Mouse (Mus musculus) stomach, embryonic 16.5 days (tissue): ENCODE data around the gene Mrpl1. TPM values are rescaled to one million over a fixed set of nuclear protein-coding genes. Genes with fewer than 3 reads are reported as not detected.

ENCODE experiments used
- ATAC-seq: fragments of 200-750 bp; cut with Nextera tagmentation; 2 replicates; pipeline ENCODE4 v1.8.0; 2017; ENCODE audit warnings: moderate number of reproducible peaks, moderate TSS enrichment; ENCODE audit not compliant: insufficient read depth, low FRiP score
- H3K27ac ChIP-seq: fragments of 300-500 bp; sonication (generic); 2 replicates; pipeline ENCODE4 v1.5.1; 2014; ENCODE audit warnings: low read length
- H3K27me3 ChIP-seq: fragments of 300-500 bp; sonication (generic); 2 replicates; pipeline ENCODE4 v1.6.1; 2014; ENCODE audit warnings: low read length, control low read depth, mixed read lengths; ENCODE audit not compliant: control insufficient read depth, insufficient read depth
- H3K36me3 ChIP-seq: fragments of 300-500 bp; sonication (generic); 2 replicates; pipeline ENCODE4 v1.6.1; 2014; ENCODE audit warnings: low read length; ENCODE audit not compliant: control insufficient read depth, insufficient read depth
- H3K4me1 ChIP-seq: fragments of 300-500 bp; sonication (generic); 2 replicates; pipeline ENCODE4 v1.6.1; 2014; ENCODE audit warnings: low read length, control low read depth, mixed read lengths; ENCODE audit not compliant: control insufficient read depth, insufficient read depth
- H3K4me2 ChIP-seq: fragments of 300-500 bp; sonication (generic); 2 replicates; pipeline ENCODE4 v1.6.1; 2014; ENCODE audit warnings: low read depth, low read length, mixed read lengths
- H3K4me3 ChIP-seq: fragments of 300-500 bp; sonication (generic); replicated peaks from 2 replicates; pipeline ENCODE4 v1.5.1; 2014; ENCODE audit warnings: mild to moderate bottlenecking, low read length
- H3K9ac ChIP-seq: fragments of 300-500 bp; sonication (generic); 2 replicates; pipeline ENCODE4 v1.6.1; 2014; ENCODE audit warnings: low read length
- H3K9me3 ChIP-seq: fragments of 300-500 bp; sonication (generic); replicated peaks from 2 replicates; pipeline ENCODE4 v1.6.1; 2016; ENCODE audit warnings: low read length, control low read depth; ENCODE audit not compliant: control insufficient read depth
- WGBS: fragments of 180-500 bp; shearing (Covaris S2); extraction: QIAGEN DNeasy Blood & Tissue Kit; methylation state at CpG from one replicate; pipeline ENCODE4 v1.1.7; 2014; 5-methylcytosine and 5-hydroxymethylcytosine counted together
- polyA plus RNA-seq: library from polyadenylated mRNA; unstranded; fragments of >200 nt; fragmentation: Nextera tagmentation; extraction: Ambion mirVana; gene quantifications from 2 replicates; pipeline ENCODE4 v1.2.1, GENCODE M21; 2015

Mrpl1 gene
- polyA plus RNA-seq, 1 experiment from 2014 or later = 23.2 TPM

- no peaks in the 10 kb centered on the region for H3K27me3 ChIP-seq
- H3K9ac ChIP-seq = no peak overlapping the region
- WGBS = 82% methylated on average over 5 of the region's 5 CpGs
- H3K36me3 ChIP-seq = no peaks in the 10 kb centered on the region
- H3K4me1 ChIP-seq = no peaks in the 10 kb centered on the region
- ATAC-seq = no peak
- H3K9me3 ChIP-seq = no peaks in the 10 kb centered on the region
- no peak overlapping the region for H3K4me2 ChIP-seq
- H3K4me3 ChIP-seq = no peak overlapping the region
- no peak overlapping the region for H3K27ac ChIP-seq
Observed at GRCm38 (mm10) chr5:96308645-96309044, 99.4 kb downstream of the Mrpl1 start.

DNA sequence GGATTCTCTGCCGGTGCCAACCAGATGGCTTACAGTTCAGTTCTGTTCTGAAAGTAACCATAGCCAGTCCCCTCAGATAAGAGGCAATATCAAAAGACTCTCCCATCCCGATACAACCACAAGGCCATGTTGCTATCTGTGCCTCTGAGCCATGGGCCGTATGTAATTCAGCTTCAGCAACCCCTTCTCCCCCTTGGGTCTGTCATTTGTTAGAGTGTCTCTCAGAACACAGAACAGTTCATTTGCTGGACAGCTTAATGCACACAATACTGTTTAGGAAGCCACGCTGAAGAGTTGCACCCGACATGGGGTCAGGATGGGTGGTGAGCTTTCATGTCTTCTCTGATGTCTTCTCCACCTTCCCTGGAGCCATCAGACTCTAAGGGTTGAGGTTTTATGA lies 100.3 kb downstream of the Mrpl1 start:
- Histone ChIP-seq H3K4me2 (no peak overlapping the region), H3K9me3 (no peaks in the 10 kb centered on the region), H3K4me3 (no peak overlapping the region), H3K4me1 (no peaks in the 10 kb centered on the region), H3K27ac (no peak overlapping the region), H3K36me3 (no peaks in the 10 kb centered on the region), H3K9ac (no peak overlapping the region), H3K27me3 (no peaks in the 10 kb centered on the region)
- 80% methylated on average over 5 of the region's 5 CpGs for WGBS
- no peak for ATAC-seq

GRCm38 (mm10) chr5:96311677-96312076 lies 102.4 kb downstream of the Mrpl1 start:
- Histone ChIP-seq H3K9ac (no peak overlapping the region), H3K36me3 (no peaks in the 10 kb centered on the region), H3K4me2 (no peak overlapping the region), H3K4me1 (no peaks in the 10 kb centered on the region), H3K9me3 (no peaks in the 10 kb centered on the region), H3K4me3 (no peak overlapping the region), H3K27ac (no peak overlapping the region), H3K27me3 (no peaks in the 10 kb centered on the region)
- WGBS = 67% methylated on average over 8 of the region's 8 CpGs
- no peak for ATAC-seq

Other genes with a start within 250 kb of the Mrpl1 start
- 13.9 and 16.1 TPM in 2 replicates for gene Cnot6l, start 45.3 kb upstream of the Mrpl1 start, polyA plus RNA-seq
- 15.4 and 18.3 TPM in 2 replicates for gene Fras1, start 164.5 kb downstream of the Mrpl1 start, polyA plus RNA-seq